Mouse (Mus musculus) lung, adult 18-20 months (tissue): Measurements from ENCODE around the gene Nxn.

ENCODE experiments used
- DNase-seq, 2 experiments: peaks; one replicate each; pipeline ENCODE4 v3.0.0; 2022; ENCODE audit warnings: mixed read lengths in 2 of 2

Gene Nxn

DNA sequence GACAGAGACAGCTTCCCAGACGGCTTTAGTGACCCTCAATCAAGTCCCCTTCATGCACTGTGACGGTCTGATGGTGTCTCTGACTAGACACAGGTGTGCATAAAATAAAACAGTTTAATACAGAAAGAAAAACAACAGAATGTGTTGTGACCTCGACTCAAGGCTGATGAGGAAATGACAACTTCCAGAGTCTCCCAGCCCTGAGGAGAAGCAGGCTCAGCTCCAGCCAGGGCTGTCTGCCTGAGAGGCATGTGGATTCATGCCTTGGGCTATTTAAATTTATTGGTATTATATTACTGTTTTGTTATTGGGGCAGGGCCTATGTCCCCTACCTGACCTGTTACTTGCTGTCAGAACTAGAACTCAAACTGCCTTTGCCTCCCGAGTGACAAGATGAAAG is 37.5 kb downstream of the Nxn start:
- no peak for DNase-seq

DNA sequence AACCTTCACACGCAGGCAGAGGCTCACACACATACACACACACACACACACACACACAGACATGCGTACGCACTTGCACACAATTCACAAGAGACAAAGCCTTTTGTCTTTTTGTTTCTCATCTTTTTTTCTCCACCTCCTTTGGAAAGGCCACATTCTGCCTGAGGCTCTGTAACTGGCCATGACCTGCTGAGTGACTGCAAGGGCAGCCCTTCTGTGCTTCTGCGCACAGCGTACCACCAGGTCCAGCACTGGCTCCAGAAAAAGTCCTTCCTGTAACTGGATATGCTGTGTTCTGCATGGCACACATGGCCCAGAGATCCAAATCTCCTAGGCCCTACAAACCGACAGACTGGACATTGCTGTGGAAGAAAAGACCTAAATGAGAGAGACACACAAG is 38.7 kb downstream of the Nxn start:
- DNase-seq: no peak

DNA sequence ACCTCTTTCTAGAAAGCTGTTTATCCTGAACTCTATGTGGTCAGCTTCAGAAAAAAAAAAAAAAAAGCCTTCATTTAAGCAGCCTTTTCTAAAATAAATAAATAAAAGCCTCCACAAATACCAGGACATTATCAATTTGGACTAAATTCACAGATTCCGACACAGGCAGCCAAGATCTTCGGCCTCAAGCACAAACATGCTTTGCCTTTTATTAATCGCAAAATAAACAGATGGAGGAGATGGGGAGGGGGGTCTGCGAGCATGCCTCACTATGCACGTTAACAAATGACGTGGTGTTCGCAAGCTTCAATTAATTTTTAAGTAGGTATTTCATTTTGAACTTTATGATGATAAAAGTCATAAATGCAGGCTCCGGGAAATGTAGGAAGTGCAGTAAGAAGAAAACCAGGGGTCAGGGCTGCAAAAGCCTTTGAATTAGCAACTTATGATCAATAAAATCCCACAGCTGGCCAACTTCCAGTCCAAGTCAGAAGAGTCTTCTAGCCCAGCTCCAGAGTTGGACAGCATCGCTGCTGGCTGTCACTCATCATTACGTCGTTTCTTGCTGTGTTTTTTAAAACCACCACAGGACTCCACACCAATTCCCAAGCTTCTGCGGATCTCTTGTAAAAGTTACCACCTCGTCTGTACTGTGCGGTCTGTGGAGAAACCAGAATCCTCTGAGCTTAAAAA is 40.2 kb downstream of the Nxn start:
- no peak for DNase-seq

DNA sequence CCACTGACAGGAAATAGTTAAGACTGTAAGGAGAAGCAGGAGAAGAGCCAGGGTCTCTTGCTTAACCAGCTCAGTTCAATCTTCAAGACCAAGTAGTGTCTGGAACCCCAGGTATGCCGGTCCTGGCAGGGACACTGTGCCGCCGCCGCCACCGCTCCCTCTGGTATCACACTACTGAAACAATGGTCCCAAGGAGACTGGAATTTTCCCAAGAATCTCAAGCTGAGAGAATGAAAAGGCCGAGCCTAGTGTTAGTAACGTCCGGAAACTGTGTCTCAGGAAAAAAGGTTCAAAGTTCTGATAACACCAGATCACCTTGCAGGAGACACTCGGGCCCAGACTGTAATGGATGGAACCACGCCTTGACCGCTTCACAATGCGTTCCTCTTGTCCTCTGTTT is 41.5 kb downstream of the Nxn start:
- DNase-seq: no peak

DNA sequence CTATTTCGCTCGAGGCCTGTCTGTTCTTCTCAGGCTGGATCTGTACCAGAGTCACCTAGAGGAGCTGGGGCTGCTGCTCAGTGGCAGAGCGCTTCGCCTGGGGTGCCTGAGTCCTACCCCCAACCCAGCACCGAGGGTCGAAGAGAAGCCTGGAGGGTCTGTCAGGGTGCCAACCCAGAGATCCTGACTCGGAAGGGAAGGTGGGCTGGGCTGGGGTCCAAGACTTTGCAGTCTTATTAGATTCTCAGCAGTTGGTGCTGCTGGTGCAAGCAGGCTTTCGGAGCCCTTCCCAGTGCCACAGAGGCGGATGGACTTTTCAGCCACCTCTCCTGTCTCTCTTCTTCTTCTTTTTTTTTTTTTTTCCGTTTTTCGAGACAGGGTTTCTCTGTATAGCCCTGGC is 42.8 kb downstream of the Nxn start:
- DNase-seq: no peak

DNA sequence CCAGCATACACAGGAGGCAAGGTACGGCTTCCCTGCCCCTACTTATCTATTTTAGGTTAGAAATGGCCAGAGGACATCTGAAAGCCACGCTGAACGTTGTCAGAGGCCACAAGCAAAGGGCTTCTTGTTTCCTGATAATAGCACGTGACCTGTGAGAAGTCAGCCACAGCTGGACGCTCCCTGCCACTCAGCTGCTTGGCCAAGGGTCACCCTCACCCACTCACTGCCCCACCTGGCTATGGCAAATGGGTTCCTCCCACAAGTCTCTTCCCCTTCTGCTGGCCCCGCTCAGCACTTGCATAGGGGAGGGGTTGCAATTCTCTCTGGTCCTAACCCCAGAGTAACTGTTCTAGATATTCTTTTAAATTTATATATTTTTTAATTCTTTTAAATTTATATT is 43.5 kb downstream of the Nxn start:
- no peak for DNase-seq

DNA sequence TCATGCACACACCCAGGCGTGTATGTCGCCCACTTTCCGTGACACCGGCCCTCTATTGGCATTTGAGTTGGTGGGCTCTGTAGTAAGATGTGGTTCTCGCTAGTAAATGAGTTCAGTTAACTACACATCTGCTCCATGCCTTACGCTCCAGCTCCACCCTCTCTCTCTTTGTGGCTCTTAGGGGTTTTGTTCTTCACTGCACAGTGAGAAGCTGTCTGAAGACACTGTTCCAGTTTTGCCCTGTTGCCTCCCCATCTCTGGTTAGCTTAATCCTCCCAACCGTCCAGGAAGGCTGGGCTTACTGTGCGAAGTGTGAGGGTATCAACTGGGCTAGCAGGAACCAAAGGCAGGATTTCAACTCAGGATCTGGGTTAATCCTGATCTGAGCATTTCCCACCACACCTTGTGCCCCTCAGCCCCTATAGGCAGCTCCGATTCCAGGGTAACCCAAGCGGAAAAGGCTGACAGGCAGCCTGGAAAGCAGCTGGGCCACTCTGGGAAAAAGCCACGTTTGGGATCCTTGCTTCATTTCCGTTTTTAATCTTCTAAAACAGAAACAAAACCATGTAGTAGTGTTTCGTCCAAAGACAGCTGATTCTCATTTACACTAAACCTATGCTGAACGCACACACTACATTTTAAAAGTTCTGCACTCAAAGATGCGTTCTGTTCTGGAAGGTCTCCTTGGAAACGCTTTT is 45.9 kb downstream of the Nxn start:
- no peak for DNase-seq

DNA sequence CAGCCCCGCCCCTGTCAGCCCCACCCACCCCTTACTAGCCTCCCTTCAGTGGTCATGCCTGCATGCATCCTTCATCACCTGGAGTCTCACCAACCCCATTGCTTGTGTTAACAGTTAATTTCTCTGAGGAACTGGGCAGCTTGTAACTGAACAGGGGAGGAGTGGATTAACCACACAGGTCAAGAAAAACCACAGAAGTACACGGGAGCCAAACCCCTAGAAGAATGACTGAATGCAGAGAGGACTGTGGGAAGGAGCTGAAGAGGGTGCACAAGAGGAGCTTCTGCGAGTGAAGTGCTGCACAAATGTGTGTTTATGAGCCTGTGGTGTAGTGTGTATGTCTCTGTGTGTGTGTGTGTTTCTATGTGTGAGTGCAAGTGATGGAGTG is 47.3 kb downstream of the Nxn start:
- peak in 1 of 2 experiments; percentile 53 for DNase-seq

DNA sequence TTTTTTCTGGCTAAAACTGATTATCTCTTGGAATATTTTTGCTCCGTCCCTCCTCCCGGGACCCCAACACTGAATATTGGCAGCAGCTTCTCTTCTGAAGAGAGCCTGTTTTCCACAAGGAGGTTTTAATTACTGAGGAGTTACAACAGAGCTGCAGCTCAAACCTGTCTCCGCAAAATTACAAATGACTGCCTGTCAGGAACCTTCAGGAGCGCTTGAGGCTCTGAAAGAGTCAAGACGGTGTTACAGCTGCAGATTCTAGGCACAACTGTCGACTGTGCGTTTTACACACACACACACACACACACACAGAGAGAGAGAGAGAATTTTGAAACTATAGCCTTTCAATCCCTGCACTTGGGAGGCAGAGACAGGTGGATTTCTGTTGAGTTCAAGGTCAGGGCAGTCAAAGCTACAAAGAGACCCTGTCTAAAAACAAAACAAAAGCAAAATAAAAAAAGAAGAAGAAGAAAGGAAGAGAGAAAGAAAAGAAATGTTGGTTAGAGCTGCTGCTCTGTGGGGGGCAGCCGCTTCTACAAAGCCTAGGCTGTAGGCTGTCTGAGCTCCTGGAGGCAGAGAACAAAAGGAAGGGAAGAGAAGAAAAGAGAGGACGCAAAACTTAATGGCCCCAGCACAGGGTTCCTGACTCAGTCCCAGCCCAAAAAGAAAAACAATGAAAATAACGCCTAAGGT is 47.9 kb downstream of the Nxn start:
- no peak for DNase-seq

DNA sequence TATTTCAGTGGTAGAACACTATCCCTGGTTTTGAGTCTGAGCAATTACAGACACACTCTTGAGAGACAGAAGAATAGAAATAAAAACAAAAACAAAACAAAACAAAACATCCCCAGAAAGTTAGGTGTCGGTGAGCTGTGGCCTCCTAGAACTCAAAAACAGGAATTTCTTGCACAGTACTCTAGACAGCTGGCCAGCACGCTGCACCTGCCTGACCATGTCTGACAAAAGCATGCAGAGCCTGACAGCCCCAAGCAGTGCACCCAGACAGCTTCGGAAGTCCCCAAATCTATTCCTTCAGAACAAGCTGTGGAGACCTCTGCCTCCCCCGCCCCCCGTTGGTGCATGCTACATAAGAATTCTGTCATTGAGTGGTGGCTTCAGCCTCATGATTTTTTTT is 49.1 kb downstream of the Nxn start:
- no peak for DNase-seq

DNA sequence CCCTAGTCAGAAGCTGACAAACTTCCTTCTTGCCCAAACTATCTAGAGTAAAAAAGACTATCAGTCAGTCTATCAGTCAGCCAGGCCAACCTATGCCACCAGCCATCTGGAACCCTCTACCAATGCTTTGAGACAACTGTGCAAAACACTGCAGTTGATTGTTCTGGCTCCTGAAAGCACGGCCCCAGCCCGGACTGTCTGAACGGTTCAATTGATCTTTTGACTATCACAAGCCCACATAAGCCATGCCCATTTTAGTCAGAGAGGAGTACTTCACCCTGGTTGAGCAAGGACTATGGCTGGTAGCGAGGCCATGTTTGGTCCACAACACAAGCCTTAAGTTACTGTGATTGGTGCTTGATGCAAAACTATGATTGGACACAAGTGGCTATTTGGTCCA is 51.4 kb downstream of the Nxn start:
- no peak for DNase-seq

DNA sequence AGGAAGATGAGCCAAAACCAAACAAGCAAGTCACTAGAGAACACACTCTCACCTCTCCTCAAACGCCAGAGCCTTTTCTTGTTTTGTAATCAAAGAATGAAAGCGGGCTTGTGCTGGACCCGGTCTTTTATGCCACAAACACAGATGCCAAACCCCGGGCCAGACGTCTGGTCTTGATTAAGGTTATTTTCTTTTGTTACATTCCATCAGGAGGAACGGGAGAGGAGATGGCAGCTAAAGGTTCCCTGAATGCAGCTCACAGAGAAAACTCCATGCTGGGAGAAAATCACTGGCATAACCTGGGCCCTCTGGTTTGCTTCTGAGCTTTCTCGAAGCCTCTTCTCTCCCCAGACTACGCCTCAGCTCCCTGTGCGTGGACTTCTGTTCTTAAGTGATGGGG is 55.9 kb downstream of the Nxn start:
- no peak for DNase-seq

DNA sequence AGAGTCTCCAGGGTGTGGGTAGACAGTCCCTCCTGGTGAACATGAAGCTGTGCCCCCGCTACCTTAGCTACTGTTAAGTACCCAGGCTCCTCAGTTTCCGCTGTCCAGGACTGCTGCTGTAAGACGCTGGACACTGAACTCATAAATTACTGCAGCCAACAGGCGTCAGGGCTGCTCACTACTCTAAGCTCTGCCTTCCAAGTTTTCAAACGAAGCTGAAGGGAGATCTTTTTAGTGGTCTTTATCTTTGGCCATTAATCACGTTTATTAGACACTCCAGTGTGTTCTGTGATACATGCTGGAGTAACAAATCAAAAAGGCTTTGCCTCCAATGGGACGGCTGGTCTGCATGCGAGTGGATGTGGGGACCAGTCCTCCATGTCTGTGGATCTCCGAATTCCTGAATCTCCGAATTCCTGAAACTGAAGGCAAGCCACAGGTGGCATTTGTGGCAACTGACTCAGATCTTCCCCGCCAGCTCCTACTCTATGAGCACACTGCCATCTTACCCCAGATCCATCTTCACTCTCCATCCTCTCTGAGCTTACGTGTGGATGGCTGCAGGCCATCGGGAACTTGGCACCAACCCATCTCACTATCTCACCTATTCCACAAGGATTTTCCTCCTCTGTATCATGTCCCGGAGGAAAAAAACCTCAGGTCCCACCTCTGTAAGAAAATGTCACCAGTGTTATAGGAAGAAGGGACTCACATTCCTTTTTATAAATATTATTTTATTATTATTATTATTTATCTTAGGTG is 56.9 kb downstream of the Nxn start:
- DNase-seq: no peak

DNA sequence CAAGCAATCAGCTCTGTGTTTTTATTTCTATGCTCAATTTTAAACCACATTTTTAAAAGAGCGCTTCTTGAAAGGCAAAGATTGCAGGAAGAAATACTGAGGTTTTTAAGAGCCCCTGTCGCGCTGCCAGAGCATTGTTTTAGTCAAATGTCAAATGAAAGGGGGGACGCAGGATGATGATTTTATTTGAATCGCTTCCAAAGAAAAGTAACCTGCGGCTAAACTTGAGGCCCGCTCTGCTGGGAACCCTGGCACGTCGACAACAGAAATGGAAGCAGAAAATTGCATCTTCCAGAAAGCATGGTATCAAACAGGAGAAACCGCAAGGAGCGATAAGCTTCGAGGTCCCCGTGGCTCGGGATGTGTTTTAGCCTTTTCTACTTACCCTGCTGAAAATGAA is 57.8 kb downstream of the Nxn start:
- DNase-seq: no peak

DNA sequence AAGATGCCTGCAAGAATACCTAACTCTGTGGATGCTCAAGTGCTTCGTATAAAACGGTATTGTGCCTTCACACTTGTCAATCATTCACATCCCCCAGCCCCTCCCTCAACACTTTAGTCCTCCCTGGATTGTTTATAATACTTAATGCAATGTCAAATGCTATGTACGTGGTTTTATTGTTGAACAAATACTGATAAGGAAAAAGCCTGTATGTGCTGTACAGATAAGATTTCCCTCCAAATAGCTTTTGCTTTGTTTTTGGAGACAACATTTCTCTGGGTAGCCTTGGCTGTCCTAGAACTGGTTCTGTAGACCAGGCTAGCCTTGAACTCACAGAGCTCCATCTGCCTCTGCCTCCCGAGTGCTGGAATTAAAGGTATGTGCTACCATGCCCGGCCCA is 59.1 kb downstream of the Nxn start:
- no peak for DNase-seq

DNA sequence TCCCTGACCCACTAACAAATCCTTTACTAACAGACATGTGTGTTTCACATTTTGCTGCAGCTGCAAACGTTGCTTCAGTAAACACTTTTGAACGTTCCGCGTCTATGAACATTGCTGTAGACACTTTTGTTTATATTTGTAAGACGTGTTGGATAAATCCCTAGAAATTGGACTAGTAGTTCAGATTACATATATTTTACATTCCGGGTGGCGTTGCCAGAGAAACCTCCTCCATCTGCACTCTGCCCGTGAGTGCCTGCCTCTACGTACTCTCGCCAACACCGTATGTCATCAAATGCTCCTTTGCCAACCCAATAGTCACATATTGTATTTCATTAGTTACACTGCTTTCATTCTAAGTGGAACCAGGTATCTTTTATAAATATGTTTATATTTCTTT is 59.8 kb downstream of the Nxn start:
- DNase-seq: no peak

DNA sequence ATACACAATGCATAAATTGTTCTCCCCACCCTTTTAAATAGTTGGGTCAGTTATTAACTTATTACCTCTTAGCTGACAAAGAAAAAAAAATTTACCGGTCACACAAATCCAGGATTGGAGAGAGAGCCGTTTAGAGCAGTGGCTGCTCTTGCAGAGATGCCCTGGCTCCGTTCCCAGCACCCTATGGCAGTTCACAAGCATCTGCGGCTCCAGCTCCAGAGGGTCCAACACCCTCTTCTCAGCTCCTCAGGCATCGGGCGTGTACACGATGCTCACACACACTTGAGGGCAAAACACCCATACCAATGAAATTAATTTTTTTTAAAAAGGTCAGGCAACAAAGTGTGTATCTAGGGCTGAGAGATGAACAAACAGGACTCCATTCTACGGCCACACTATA is 60.3 kb downstream of the Nxn start:
- no peak for DNase-seq

DNA sequence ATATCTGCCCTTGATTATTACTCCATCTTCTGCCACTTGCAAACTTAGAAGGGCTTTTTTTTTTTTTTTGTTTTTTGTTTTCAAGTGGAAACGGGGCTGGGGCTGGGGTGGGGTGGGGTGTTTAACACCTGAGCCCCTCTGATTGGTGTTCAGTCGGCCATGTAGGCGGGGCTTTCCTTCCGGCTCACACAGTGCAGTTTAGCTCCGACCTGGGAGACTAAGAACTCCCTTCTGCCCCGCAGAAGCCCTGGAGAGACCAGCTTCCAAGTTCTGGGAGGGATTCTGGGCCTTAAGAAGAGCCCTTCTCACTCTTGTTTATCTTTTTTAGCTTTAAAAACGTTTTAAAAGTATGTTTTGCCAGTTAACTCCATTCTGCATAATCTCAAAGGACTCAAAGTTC is 61.2 kb downstream of the Nxn start:
- peak; percentile 53 to 66 for DNase-seq

DNA sequence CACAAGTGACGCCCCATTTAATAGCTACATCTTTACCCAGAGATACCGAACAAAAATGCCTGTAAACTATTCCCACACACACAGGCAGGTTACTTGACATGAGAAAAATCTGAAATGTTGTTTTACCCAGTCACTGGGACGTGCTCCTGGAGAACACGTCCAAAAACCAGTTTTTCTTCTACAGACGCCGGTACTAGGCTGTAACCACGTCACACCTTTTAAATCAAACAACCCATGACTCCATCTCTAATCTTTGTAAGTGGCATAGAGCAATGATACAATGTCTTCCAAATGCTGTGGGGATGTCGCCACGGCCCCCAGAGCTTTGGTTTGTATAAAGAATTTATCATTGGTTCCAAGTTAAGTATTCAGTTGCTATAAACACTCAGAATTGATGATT is 61.7 kb downstream of the Nxn start:
- DNase-seq: no peak

DNA sequence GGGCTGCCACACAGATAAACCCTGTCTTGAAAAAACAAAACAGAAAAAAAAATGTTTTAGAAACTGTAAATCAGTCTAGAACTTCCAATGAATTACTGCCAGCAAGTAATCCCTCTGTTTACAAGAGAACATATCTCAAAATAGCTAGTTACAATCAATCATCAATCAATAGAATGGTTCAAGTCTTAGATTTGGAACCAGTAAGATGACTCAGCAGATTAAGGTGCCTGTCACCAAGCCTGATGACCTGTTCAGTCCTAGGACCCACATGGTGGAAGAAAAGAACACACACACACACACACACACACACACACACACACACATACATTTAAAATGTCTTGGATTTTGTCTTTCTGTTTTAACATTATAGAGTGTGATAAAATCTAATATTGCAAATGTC is 62.7 kb downstream of the Nxn start:
- DNase-seq: no peak

DNA sequence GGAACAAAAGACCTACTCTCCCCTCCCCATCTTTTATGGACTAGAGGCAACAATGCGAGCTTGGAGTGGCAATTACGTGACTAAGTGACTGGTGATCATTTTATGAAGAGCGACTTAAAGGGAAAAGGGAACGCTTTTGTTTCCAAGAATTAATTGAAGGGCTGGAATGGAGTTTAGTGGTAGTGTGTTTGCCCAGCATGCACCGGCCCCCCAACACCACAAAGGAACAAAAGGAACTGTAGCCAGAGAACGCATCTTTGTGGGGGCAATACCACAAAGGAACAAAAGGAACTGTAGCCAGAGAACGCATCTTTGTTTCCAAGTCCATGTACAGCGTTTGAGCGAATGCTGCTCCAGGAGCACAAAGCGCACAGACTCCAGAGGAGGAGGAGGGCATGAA is 64.0 kb downstream of the Nxn start:
- DNase-seq: no peak

DNA sequence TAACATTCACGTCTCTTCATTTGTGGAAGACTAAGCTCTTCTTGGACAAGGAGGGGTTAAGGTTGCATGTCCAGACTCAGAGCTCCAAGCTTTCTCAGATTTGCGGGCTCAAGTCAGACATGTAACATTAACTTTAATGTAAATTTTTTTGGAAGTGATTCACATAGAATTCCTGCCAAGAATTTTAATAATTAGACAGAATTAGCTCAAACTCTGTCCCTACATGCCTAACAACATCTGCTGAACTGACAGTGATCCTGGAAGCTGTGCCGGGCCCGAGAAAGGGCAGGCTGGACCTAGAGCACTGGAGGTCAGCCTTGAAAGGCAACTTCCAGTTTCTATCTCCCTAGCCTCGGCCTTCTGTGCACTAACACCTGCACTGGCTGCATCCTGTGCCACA is 66.7 kb downstream of the Nxn start:
- DNase-seq: no peak

DNA sequence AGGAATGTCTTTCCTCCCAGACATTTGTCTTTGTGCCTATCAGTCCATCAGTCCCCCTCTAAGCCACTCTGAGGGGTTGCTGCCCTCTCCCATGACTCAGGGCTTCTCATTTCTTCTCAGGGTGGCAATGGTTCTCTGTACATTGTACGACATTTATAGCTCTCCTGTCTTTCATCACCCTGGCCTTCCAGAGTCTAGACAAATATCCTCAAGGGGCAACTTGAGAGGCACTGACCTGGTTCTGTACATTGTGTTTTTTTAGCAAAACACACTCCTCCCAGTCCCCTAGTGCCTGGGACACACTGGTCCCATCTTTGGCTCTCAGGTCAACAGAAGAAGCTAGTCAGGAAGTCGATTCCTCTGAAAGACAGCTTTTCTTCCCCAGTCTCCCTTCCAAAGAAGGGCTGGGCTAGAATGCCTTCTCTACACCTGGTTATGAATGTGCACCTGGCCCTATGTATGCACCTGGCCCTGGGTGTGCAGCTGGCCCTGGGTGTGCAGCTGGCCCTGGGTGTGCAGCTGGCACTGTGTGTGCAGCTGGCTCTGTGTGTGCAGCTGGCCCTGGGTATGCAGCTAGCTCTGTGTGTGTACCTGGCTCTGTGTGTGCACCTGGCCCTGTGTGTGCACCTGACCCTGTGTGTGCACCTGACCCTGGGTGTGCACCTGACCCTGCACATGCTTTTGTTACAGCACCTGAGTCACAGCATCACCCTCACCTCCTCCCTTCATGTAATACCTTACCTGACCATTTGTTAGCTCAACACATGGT is 70.2 kb downstream of the Nxn start:
- no peak for DNase-seq
